Mouse (Mus musculus) olfactory bulb, adult 2 months (tissue): ENCODE measurements at regions not wholly inside any gene's neighbourhood (a gene's known extent, or its start where the extent isn't known, plus 50 kb on each side); places are given as distances from the start of the nearest gene placed in this dataset.

Experiments used
- H3K27ac ChIP-seq: fragments of 200-500 bp; 2 replicates; pipeline ENCODE4 v1.5.1; 2012; ENCODE audit warnings: low read depth, low read length; ENCODE audit not compliant: insufficient read depth
- H3K4me1 ChIP-seq: fragments of 200-500 bp; 2 replicates; pipeline ENCODE4 v1.6.1; 2012; ENCODE audit warnings: low read length; ENCODE audit not compliant: control insufficient read depth, insufficient read depth
- H3K4me3 ChIP-seq: fragments of 200-500 bp; 2 replicates; pipeline ENCODE4 v1.5.1; 2012; ENCODE audit warnings: mild to moderate bottlenecking, low read depth, low read length, moderate library complexity; ENCODE audit not compliant: insufficient read depth
- CTCF ChIP-seq: fragments of 200-500 bp; IDR thresholded peaks from 2 replicates; pipeline ENCODE4 v1.5.1; 2012; ENCODE audit warnings: low read depth, mild to moderate bottlenecking, low read length, moderate library complexity; ENCODE audit not compliant: insufficient read depth
- POLR2A ChIP-seq: fragments of 200-500 bp; IDR thresholded peaks from 2 replicates; pipeline ENCODE4 v1.6.1; 2012; ENCODE audit warnings: mild to moderate bottlenecking, low read depth, low read length, moderate library complexity; ENCODE audit not compliant: insufficient read depth
- WGBS: fragments of 180-500 bp; shearing (Covaris S2); methylation state at CpG from one replicate; pipeline ENCODE4 v1.1.7; 2018; 5-methylcytosine and 5-hydroxymethylcytosine counted together

GRCm38 (mm10) chr4:105936755-105937514, 147.3 kb downstream of the Gm12728 start:
- H3K27ac ChIP-seq = no peak overlapping the region
- TF ChIP-seq CTCF (no peak), POLR2A (no peak)
- H3K4me1 ChIP-seq = no peaks in the 10 kb centered on the region
- H3K4me3 ChIP-seq = no peak overlapping the region
- 94% methylated on average over 7 of the region's 7 CpGs for WGBS

GRCm38 (mm10) chr4:105937587-105937986, 147.9 kb downstream of the Gm12728 start:
- no peak for TF ChIP-seq POLR2A
- no peak for TF ChIP-seq CTCF
- H3K27ac ChIP-seq = no peak overlapping the region

GRCm38 (mm10) chr4:105938886-105939285, 149.2 kb downstream of the Gm12728 start:
- WGBS = 73% methylated on average over 11 of the region's 11 CpGs
- Histone ChIP-seq H3K4me3 (no peak overlapping the region), H3K4me1 (no peaks in the 10 kb centered on the region), H3K27ac (no peak overlapping the region)
- TF ChIP-seq CTCF (no peak), POLR2A (no peak)

More at GRCm38 (mm10) chr4:105937587-105937986, 147.9 kb downstream of the Gm12728 start:
- H3K4me3 ChIP-seq = no peak overlapping the region
- WGBS = 88% methylated on average over 6 of the region's 6 CpGs
- no peaks in the 10 kb centered on the region for H3K4me1 ChIP-seq

GRCm38 (mm10) chr4:105939636-105940199, 150.0 kb downstream of the Gm12728 start:
- WGBS = 94% methylated on average over 11 of the region's 11 CpGs

GRCm38 (mm10) chr4:105940891-105941290, 151.2 kb downstream of the Gm12728 start:
- 91% methylated on average over 7 of the region's 7 CpGs for WGBS
- Histone ChIP-seq H3K27ac (no peak overlapping the region), H3K4me3 (no peak overlapping the region), H3K4me1 (no peaks in the 10 kb centered on the region)
- TF ChIP-seq POLR2A (no peak), CTCF (no peak)

More at GRCm38 (mm10) chr4:105939636-105940199, 150.0 kb downstream of the Gm12728 start:
- Histone ChIP-seq H3K27ac (no peak overlapping the region), H3K4me3 (no peak overlapping the region), H3K4me1 (no peaks in the 10 kb centered on the region)
- TF ChIP-seq CTCF (no peak), POLR2A (no peak)

- WGBS = 44% methylated on average over 7 of the region's 7 CpGs
- Histone ChIP-seq H3K4me1 (no peaks in the 10 kb centered on the region), H3K27ac (no peak overlapping the region), H3K4me3 (no peak overlapping the region)
- no peak for TF ChIP-seq POLR2A
These were observed 152.1 kb downstream of the Gm12728 start for GRCm38 (mm10) chr4:105941785-105942184.

GRCm38 (mm10) chr4:105944962-105945361, 155.3 kb downstream of the Gm12728 start:
- H3K4me1 ChIP-seq = no peaks in the 10 kb centered on the region
- TF ChIP-seq CTCF = no peak
- TF ChIP-seq POLR2A = no peak
- WGBS = 67% methylated on average over 5 of the region's 5 CpGs
- H3K27ac ChIP-seq = no peak overlapping the region
- no peak overlapping the region for H3K4me3 ChIP-seq

- Histone ChIP-seq H3K27ac (no peak overlapping the region), H3K4me1 (no peaks in the 10 kb centered on the region), H3K4me3 (no peak overlapping the region)
- TF ChIP-seq POLR2A (no peak), CTCF (no peak)
- WGBS = 95% methylated on average over 1 of the region's 1 CpGs
These were observed 156.3 kb downstream of the Gm12728 start for GRCm38 (mm10) chr4:105945921-105946320.

- no peaks in the 10 kb centered on the region for H3K4me1 ChIP-seq
- WGBS = 85% methylated on average over 5 of the region's 5 CpGs
- H3K27ac ChIP-seq = no peak overlapping the region
- no peak for TF ChIP-seq POLR2A
- H3K4me3 ChIP-seq = no peak overlapping the region
These were observed 158.7 kb downstream of the Gm12728 start for GRCm38 (mm10) chr4:105948326-105948725.
